Mouse (Mus musculus) forebrain, embryonic 10.5 days (tissue): ENCODE measurements around the gene Ptprr. TPM values are rescaled to one million over a fixed set of nuclear protein-coding genes. Genes with fewer than 3 reads are reported as not detected.

ENCODE experiments used
- DNase-seq: peaks from one replicate; pipeline ENCODE4 v3.0.0-alpha.2; 2017; ENCODE audit warnings: low spot score; ENCODE audit errors: extremely low spot score
- H3K27ac ChIP-seq: fragments of 300-500 bp; sonication (generic); 2 replicates; pipeline ENCODE4 v1.5.1; 2016; ENCODE audit warnings: mild to moderate bottlenecking
- H3K27me3 ChIP-seq: fragments of 300-500 bp; sonication (generic); 2 replicates; pipeline ENCODE4 v1.6.1; 2016; ENCODE audit warnings: mild to moderate bottlenecking; ENCODE audit not compliant: poor library complexity, severe bottlenecking
- H3K36me3 ChIP-seq: fragments of 300-500 bp; sonication (generic); replicated peaks from 2 replicates; pipeline ENCODE4 v1.6.1; 2016; ENCODE audit warnings: mild to moderate bottlenecking, moderate library complexity
- H3K4me1 ChIP-seq: fragments of 300-500 bp; sonication (generic); 2 replicates; pipeline ENCODE4 v1.6.1; 2016
- H3K4me3 ChIP-seq: fragments of 300-500 bp; sonication (generic); 2 replicates; pipeline ENCODE4 v1.5.1; 2016; ENCODE audit warnings: mild to moderate bottlenecking, moderate library complexity
- H3K9me3 ChIP-seq: fragments of 300-500 bp; sonication (generic); 2 replicates; pipeline ENCODE4 v1.6.1; 2016; ENCODE audit warnings: mild to moderate bottlenecking, moderate library complexity
- WGBS: fragments of 180-500 bp; shearing (Covaris S2); methylation state at CpG from one replicate; pipeline ENCODE4 v1.1.7; 2016; 5-methylcytosine and 5-hydroxymethylcytosine counted together
- polyA plus RNA-seq: library from polyadenylated mRNA; unstranded; fragments of >200 nt; fragmentation: Nextera tagmentation; extraction: Ambion mirVana; gene quantifications from 2 replicates; pipeline ENCODE4 v1.2.1, GENCODE M21; 2016

Ptprr gene
- polyA plus RNA-seq, 1 experiment from 2014 or later, result 0.24 TPM

DNA sequence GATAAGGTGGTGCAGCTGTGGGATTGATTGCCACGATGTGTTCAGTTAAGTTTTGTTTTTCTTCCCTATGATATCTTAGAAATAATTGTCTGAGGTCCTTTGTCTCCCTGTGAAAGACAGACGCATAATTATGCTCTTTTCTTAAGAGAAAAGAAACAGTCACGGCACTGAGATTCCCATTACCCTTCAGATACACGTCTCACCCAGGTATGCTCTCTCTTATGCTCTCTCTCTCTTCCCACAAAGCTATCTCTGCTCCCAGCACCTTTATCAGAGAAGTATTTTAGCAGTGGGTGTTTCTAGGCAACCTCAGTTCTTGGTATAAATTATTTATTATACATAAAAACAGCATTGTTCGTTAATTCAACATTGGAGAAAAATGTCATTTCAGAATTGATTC, 107.4 kb downstream of the Ptprr start:
- DNase-seq, result no peak
- 83% methylated on average over 5 of the region's 5 CpGs for WGBS
- H3K36me3 ChIP-seq, result no peaks in the 10 kb centered on the region
- H3K4me3 ChIP-seq, result no peak overlapping the region
- H3K4me1 ChIP-seq, result no peaks in the 10 kb centered on the region
- H3K27ac ChIP-seq, result no peak overlapping the region
- H3K27me3 ChIP-seq, result no peaks in the 10 kb centered on the region
- no peaks in the 10 kb centered on the region for H3K9me3 ChIP-seq

GRCm38 (mm10) chr10:116130401-116130800, 112.4 kb downstream of the Ptprr start:
- WGBS, result 85% methylated on average over 3 of the region's 3 CpGs
- no peak for DNase-seq
- Histone ChIP-seq H3K27me3 (no peaks in the 10 kb centered on the region), H3K27ac (no peak overlapping the region), H3K4me3 (no peak overlapping the region), H3K4me1 (no peaks in the 10 kb centered on the region), H3K36me3 (no peaks in the 10 kb centered on the region), H3K9me3 (no peaks in the 10 kb centered on the region)

DNA sequence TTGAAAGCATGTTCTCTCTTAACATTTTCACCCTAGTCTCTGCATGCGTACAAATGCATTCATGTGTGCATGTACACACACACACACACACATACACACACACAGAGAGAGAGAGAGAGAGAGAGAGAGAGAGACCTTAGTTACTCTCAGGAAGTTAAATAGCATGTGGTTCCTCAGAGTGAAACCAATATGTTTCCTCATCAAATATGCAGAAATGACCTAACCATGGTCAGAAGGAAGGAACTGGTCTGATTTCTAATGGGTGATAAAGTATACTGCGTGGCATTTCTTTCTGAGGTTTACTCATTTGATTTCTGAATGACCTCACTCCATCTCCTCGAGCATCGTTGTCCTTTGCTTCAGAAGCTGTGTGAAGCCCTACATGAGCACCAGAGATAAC, 113.2 kb downstream of the Ptprr start:
- WGBS, result 94% methylated on average over 4 of the region's 4 CpGs
- Histone ChIP-seq H3K4me3 (no peak overlapping the region), H3K27me3 (no peaks in the 10 kb centered on the region), H3K36me3 (no peaks in the 10 kb centered on the region), H3K9me3 (no peaks in the 10 kb centered on the region), H3K27ac (no peak overlapping the region), H3K4me1 (no peaks in the 10 kb centered on the region)
- DNase-seq, result no peak

GRCm38 (mm10) chr10:116132233-116132632, 114.2 kb downstream of the Ptprr start:
- Histone ChIP-seq H3K4me1 (no peaks in the 10 kb centered on the region), H3K27me3 (no peaks in the 10 kb centered on the region), H3K27ac (no peak overlapping the region), H3K36me3 (no peaks in the 10 kb centered on the region), H3K4me3 (no peak overlapping the region), H3K9me3 (no peaks in the 10 kb centered on the region)
- DNase-seq, result no peak
- WGBS, result 82% methylated on average over 4 of the region's 4 CpGs

DNA sequence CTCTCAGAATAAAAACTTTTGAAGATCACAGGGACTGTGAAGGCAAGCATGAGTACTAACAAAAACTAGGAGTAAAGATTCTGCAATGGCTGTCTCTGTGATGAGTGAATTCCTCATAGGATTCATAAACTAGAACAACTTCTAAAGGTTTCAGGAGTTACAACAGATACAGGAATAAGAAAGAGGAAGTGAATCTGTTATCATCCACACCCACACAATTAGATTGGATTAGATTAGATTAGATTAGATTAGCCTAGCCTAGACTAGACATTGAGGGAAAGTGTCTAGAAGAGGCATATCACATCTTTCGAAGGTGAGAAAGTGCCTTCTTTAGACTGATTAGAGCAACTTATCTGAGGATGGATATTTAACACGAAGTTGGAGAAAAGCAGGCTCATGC, 117.2 kb downstream of the Ptprr start:
- Histone ChIP-seq H3K27ac (no peak overlapping the region), H3K4me3 (no peak overlapping the region), H3K9me3 (no peaks in the 10 kb centered on the region), H3K4me1 (no peaks in the 10 kb centered on the region), H3K36me3 (no peaks in the 10 kb centered on the region), H3K27me3 (no peaks in the 10 kb centered on the region)
- WGBS, result 73% methylated on average over 2 of the region's 2 CpGs
- no peak for DNase-seq

GRCm38 (mm10) chr10:116140226-116140625, 122.2 kb downstream of the Ptprr start:
- Histone ChIP-seq H3K27ac (no peak overlapping the region), H3K36me3 (no peaks in the 10 kb centered on the region), H3K4me3 (no peak overlapping the region), H3K9me3 (no peaks in the 10 kb centered on the region), H3K27me3 (no peaks in the 10 kb centered on the region), H3K4me1 (no peaks in the 10 kb centered on the region)
- whole genome bisulfite sequencing, result 97% methylated on average over 8 of the region's 8 CpGs
- no peak for DNase-seq

DNA sequence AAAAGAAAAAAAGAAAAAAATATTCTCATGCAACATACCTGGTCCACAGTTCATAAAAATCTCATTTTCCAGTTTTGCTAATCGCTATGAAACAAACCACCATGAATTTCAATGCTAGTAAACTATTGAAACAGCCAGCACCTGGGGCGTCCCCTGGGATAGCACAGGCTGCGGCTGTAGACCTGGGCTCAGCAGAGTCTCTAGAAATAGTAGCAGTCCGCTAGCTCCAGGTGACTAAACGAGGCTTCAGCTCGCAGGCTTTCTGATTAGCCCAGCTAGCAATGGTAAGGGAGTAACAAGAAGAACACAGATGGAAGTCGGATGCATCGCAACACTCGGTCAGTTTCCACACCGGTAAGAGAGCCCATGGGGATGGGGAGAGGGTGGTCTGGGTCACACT, 125.7 kb downstream of the Ptprr start:
- no peaks in the 10 kb centered on the region for H3K36me3 ChIP-seq
- WGBS, result 90% methylated on average over 10 of the region's 10 CpGs
- H3K4me3 ChIP-seq, result no peak overlapping the region
- H3K4me1 ChIP-seq, result peaks cover 10% of the 10 kb centered on the region
- H3K9me3 ChIP-seq, result no peaks in the 10 kb centered on the region
- no peak for DNase-seq
- no peaks in the 10 kb centered on the region for H3K27me3 ChIP-seq
- no peak overlapping the region for H3K27ac ChIP-seq

GRCm38 (mm10) chr10:116146091-116146490, 128.1 kb downstream of the Ptprr start:
- peaks cover 10% of the 10 kb centered on the region for H3K4me1 ChIP-seq
- no peak for DNase-seq
- no peak overlapping the region for H3K4me3 ChIP-seq
- WGBS, result 45% methylated on average over 9 of the region's 9 CpGs
- no peaks in the 10 kb centered on the region for H3K36me3 ChIP-seq
- no peaks in the 10 kb centered on the region for H3K9me3 ChIP-seq
- no peaks in the 10 kb centered on the region for H3K27me3 ChIP-seq
- H3K27ac ChIP-seq, result no peak overlapping the region

DNA sequence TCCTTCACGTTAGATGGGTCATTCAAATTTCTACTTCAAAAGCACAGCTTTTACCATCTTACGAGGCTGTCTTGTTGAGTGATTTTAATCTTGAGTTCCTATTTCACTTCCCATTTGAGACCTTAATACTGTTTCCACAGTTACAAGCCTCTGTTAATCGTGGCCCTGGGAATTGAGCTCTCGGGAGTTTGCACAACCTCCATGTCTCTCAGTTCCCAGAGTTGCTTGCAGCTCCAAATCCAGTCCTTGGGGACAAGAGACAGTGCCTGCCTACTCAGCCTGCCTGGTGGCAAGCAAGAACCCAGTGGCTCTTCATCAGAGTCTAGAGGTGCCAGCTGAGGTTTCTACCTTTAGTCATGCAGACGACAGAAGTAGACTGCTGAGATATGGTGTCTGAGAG, 136.7 kb downstream of the Ptprr start:
- WGBS, result 81% methylated on average over 5 of the region's 5 CpGs

GRCm38 (mm10) chr10:116156699-116157098, 138.7 kb downstream of the Ptprr start:
- no peaks in the 10 kb centered on the region for H3K4me1 ChIP-seq
- peaks cover 7% of the 10 kb centered on the region for H3K9me3 ChIP-seq
- no peak overlapping the region for H3K4me3 ChIP-seq
- H3K36me3 ChIP-seq, result no peaks in the 10 kb centered on the region
- no peaks in the 10 kb centered on the region for H3K27me3 ChIP-seq
- 81% methylated on average over 1 of the region's 1 CpGs for WGBS
- no peak overlapping the region for H3K27ac ChIP-seq
- DNase-seq, result no peak

More for the DNA sequence above, 136.7 kb downstream of the Ptprr start:
- no peaks in the 10 kb centered on the region for H3K4me1 ChIP-seq
- no peak overlapping the region for H3K4me3 ChIP-seq
- no peak overlapping the region for H3K27ac ChIP-seq
- H3K27me3 ChIP-seq, result no peaks in the 10 kb centered on the region
- DNase-seq, result no peak
- no peaks in the 10 kb centered on the region for H3K36me3 ChIP-seq
- H3K9me3 ChIP-seq, result peaks cover 7% of the 10 kb centered on the region

GRCm38 (mm10) chr10:116162338-116162737, 144.3 kb downstream of the Ptprr start:
- DNase-seq, result no peak
- H3K4me1 ChIP-seq, result no peaks in the 10 kb centered on the region
- no peak overlapping the region for H3K4me3 ChIP-seq
- no peaks in the 10 kb centered on the region for H3K36me3 ChIP-seq
- no peaks in the 10 kb centered on the region for H3K27me3 ChIP-seq
- H3K27ac ChIP-seq, result no peak overlapping the region
- 83% methylated on average over 11 of the region's 12 CpGs for WGBS
- no peaks in the 10 kb centered on the region for H3K9me3 ChIP-seq

- H3K4me1 ChIP-seq, result peaks cover 27% of the 10 kb centered on the region
These were observed 157.4 kb downstream of the Ptprr start for GRCm38 (mm10) chr10:116175324-116175883.

GRCm38 (mm10) chr10:116177390-116178179, 159.6 kb downstream of the Ptprr start:
- H3K36me3 ChIP-seq, result no peaks in the 10 kb centered on the region
- no peak overlapping the region for H3K4me3 ChIP-seq
- no peaks in the 10 kb centered on the region for H3K9me3 ChIP-seq
- no peak for DNase-seq
- 62% methylated on average over 21 of the region's 21 CpGs for WGBS
- H3K27ac ChIP-seq, result no peak overlapping the region
- H3K4me1 ChIP-seq, result peaks cover 27% of the 10 kb centered on the region
- no peaks in the 10 kb centered on the region for H3K27me3 ChIP-seq

More at GRCm38 (mm10) chr10:116175324-116175883, 157.4 kb downstream of the Ptprr start:
- Histone ChIP-seq H3K4me3 (no peak overlapping the region), H3K27me3 (no peaks in the 10 kb centered on the region), H3K9me3 (no peaks in the 10 kb centered on the region), H3K27ac (no peak overlapping the region), H3K36me3 (no peaks in the 10 kb centered on the region)
- DNase-seq, result no peak
- WGBS, result 61% methylated on average over 10 of the region's 10 CpGs
